Comparison of ENCODE assay signal across 32 mouse cellular contexts in the genomic region with DNA sequence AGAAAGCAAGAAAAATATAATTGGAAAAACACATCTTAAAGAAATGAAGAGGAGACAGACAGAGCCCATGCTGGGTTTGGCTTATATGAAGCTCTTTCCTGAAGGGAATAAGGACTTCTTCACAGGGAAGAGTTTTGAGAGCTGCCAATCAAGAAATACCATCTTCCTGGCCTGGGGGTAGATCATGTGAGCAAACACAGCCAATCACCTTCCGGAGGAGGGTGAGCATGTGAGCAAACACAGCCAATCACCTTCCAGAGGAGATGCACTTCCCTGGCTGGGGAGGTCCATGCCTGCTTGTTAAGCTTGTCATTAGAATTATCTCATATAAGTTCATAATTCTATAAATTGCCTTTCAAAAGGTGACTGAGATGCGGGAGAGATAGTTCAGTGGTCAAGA.
"Had no signal": no experiment of that assay in that cellular context is flagged by ENCODE, and none has a peak within 500 bp of the region (broad histone marks: within the 10 kb centered on the region; RNA-seq: fewer than 3 reads in every experiment).

No protein-coding gene starts in this region.

- DNase-seq: heart, postnatal 10 days; heart, postnatal 14 days; heart, postnatal 4 days; kidney, adult 11 months; kidney, adult 18-20 months; kidney, adult 2 months; kidney, adult 8-10 months; kidney, adult 9 months; kidney, postnatal 10 days; kidney, postnatal 14 days; kidney, postnatal 25 days; kidney, postnatal 36 days; kidney, postnatal 4 days; layer of hippocampus, adult 9-11 months; layer of hippocampus, postnatal 36 days had no signal

- ATAC-seq: hindbrain, embryonic 16.5 days; hindbrain, postnatal 0 days; inflammation-experienced regulatory T-cells, adult 6 months; intestine, embryonic 15.5 days; intestine, embryonic 16.5 days; intestine, postnatal 0 days had no signal

- H3K9ac ChIP-seq: heart, embryonic 13.5 days; heart, embryonic 15.5 days; hindbrain, embryonic 12.5 days; hindbrain, embryonic 13.5 days; hindbrain, embryonic 14.5 days; hindbrain, embryonic 15.5 days; intestine, embryonic 15.5 days; kidney, embryonic 15.5 days had no signal

- H3K4me2 ChIP-seq: heart, embryonic 13.5 days; heart, embryonic 15.5 days; hindbrain, embryonic 12.5 days; hindbrain, embryonic 13.5 days; hindbrain, embryonic 14.5 days; hindbrain, embryonic 15.5 days; intestine, embryonic 15.5 days; kidney, embryonic 15.5 days had no signal

- H3K27me3 ChIP-seq: hindbrain, embryonic 12.5 days; hindbrain, embryonic 13.5 days; hindbrain, embryonic 15.5 days; intestine, embryonic 15.5 days; kidney, embryonic 15.5 days had no signal

- H3K4me3 ChIP-seq: heart, embryonic 13.5 days; heart, embryonic 15.5 days; hindbrain, embryonic 10.5 days; hindbrain, embryonic 12.5 days; hindbrain, embryonic 13.5 days; hindbrain, embryonic 15.5 days; intestine, embryonic 15.5 days; kidney, embryonic 15.5 days; layer of hippocampus, adult 2 months; left cerebral cortex, adult 2 months had no signal

- H3K27ac ChIP-seq: heart, embryonic 13.5 days; heart, embryonic 15.5 days; hindbrain, embryonic 10.5 days; hindbrain, embryonic 12.5 days; hindbrain, embryonic 13.5 days; hindbrain, embryonic 14.5 days; hindbrain, embryonic 15.5 days; hindbrain, postnatal 0 days; intestine, embryonic 15.5 days; kidney, embryonic 15.5 days; kidney, postnatal 0 days; layer of hippocampus, adult 2 months; left cerebral cortex, adult 2 months had no signal

- H3K9me3 ChIP-seq: heart, embryonic 13.5 days; heart, embryonic 15.5 days; hindbrain, embryonic 10.5 days; hindbrain, embryonic 12.5 days; hindbrain, embryonic 13.5 days; hindbrain, embryonic 15.5 days; intestine, embryonic 15.5 days; kidney, embryonic 15.5 days had no signal

- H3K4me1 ChIP-seq: heart, embryonic 13.5 days; heart, embryonic 15.5 days; hindbrain, embryonic 10.5 days; intestine, embryonic 15.5 days; kidney, embryonic 15.5 days had no signal

- H3K36me3 ChIP-seq: heart, embryonic 13.5 days; heart, embryonic 15.5 days; hindbrain, embryonic 10.5 days; hindbrain, embryonic 12.5 days; hindbrain, embryonic 13.5 days; hindbrain, embryonic 15.5 days; intestine, embryonic 15.5 days; kidney, embryonic 15.5 days had no signal
